Mouse (Mus musculus): ENCODE results near the gene Tph1. TPM values are rescaled to one million over a fixed set of nuclear protein-coding genes. Genes with fewer than 3 reads are reported as not detected.
A peak's percentile ranks its signal among the peaks of the same experiment; 100 is the strongest.
"Not testable (repeated sequence)": the region's sequence is repeated elsewhere in the genome, so short reads cannot be mapped to it uniquely, and the experiment has no call there.

Gene Tph1
- polyA plus RNA-seq, 1 experiment from 2014 or later = not detected

GRCm38 (mm10) chr7:46679044-46679443 lies 6.7 kb upstream of the Tph1 start:
- H3K27ac ChIP-seq; DNase-seq (ENCODE audit: extremely low spot score, low spot score); H3K4me3 ChIP-seq; H3K36me3 ChIP-seq (replicated peaks); H3K27me3 ChIP-seq (ENCODE audit: poor library complexity, severe bottlenecking); H3K9me3 ChIP-seq; H3K4me1 ChIP-seq: not testable (repeated sequence)
- WGBS = 93% methylated on average over 7 of the region's 7 CpGs

DNA sequence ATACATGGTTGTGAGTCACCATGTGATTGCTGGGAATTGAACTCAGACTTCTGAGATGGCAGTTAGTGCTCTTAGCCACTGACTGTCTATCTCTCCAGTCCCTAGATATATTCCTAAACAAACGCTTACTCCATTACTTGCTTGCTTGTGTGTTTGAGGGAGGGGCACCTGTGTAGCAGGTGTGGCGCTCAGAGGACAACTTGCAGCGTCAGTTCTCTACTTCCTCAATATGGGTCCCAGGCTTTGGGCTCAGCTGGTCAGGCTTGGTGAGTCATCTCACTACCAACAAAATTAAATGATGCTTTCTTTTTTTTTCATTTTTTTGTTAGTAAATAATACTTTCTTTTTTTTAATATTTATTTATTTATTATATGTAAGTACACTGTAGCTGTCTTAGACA lies 6.1 kb upstream of the Tph1 start:
- no peaks in the 10 kb centered on the region for H3K27me3 ChIP-seq (ENCODE audit: poor library complexity, severe bottlenecking)
- H3K4me1 ChIP-seq = no peaks in the 10 kb centered on the region
- WGBS = 89% methylated on average over 3 of the region's 3 CpGs
- no peak for DNase-seq (ENCODE audit: extremely low spot score, low spot score)
- H3K4me3 ChIP-seq = no peak overlapping the region
- no peak overlapping the region for H3K27ac ChIP-seq
- 0 out of 2 replicates have a peak, but pooled peaks cover 6% of the 10 kb centered on the region for H3K9me3 ChIP-seq
- H3K36me3 ChIP-seq (replicated peaks) = no peaks in the 10 kb centered on the region

DNA sequence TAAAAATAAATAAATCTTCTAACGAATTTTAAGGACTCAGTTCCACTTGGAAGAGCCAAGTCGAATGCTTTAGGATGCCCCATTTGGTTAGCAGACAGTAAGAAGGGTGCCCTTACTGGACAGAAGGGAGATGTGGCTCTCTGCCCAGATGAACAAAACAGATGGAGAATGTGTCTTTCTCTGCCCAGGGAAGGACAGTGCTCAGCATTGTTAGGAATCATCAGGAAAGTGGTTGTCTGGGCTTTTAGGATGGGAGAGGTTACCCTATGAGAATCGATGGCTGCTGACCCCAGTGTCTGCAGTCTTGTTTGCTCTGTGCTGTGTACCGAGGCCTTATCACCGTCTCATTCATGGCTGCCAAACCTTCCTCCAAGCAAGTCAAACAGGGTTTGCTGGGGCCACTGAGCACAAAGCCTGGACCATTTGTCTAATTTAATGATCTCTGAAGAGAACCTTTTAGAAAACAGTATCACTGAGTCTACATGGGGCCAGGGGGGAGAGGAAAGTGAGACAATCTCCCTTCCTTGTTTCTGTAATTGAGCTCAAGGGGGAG lies 4.5 kb upstream of the Tph1 start:
- H3K36me3 ChIP-seq (replicated peaks) = no peaks in the 10 kb centered on the region
- no peak overlapping the region for H3K27ac ChIP-seq

GRCm38 (mm10) chr7:46675886-46676285 lies 3.5 kb upstream of the Tph1 start:
- H3K36me3 ChIP-seq (replicated peaks) = no peaks in the 10 kb centered on the region
- H3K9me3 ChIP-seq = no peaks in the 10 kb centered on the region
- no peak for DNase-seq (ENCODE audit: extremely low spot score, low spot score)
- 87% methylated on average over 8 of the region's 8 CpGs for WGBS
- H3K4me1 ChIP-seq = peaks cover 4% of the 10 kb centered on the region; the same call in 1 of the 2 replicates
- H3K27ac ChIP-seq = no peak overlapping the region
- no peaks in the 10 kb centered on the region for H3K27me3 ChIP-seq (ENCODE audit: poor library complexity, severe bottlenecking)
- H3K4me3 ChIP-seq = no peak overlapping the region

More for the DNA sequence above, 4.5 kb upstream of the Tph1 start:
- WGBS = 75% methylated on average over 5 of the region's 5 CpGs
- Histone ChIP-seq H3K4me1 (peaks cover 4% of the 10 kb centered on the region; the same call in 1 of the 2 replicates), H3K27me3 (ENCODE audit: poor library complexity, severe bottlenecking) (no peaks in the 10 kb centered on the region), H3K4me3 (no peak overlapping the region), H3K9me3 (no peaks in the 10 kb centered on the region)
- no peak for DNase-seq (ENCODE audit: extremely low spot score, low spot score)

- Histone ChIP-seq H3K27me3 (ENCODE audit: poor library complexity, severe bottlenecking) (no peaks in the 10 kb centered on the region), H3K4me1 (peaks cover 4% of the 10 kb centered on the region; the same call in 1 of the 2 replicates), H3K4me3 (no peak overlapping the region), H3K9me3 (no peaks in the 10 kb centered on the region), H3K36me3 (replicated peaks) (no peaks in the 10 kb centered on the region), H3K27ac (no peak overlapping the region)
- no peak for DNase-seq (ENCODE audit: extremely low spot score, low spot score)
- WGBS = 92% methylated on average over 7 of the region's 7 CpGs
These were observed 2.7 kb upstream of the Tph1 start for GRCm38 (mm10) chr7:46675061-46675460.

DNA sequence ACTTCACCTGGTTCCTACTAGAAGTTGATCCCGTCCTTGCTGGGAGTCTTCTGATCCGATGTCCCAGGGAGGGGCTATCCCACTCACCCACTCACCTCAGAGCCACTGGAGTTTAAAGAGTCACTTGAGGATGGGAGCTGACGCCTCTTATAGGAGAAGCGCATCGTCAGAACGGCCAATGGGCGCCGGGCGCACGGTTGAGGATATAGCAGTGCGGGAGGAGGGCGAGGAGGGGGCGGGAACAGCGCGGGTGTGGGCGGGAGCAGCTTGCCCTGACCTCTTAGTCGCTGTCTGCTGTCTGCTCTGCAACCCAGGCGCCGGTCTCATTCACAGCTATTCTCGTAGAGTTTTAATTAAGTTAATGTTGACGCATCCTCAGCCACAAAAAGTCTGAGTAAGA lies 5.1 kb downstream of the Tph1 start:
- WGBS = under 1% methylated on average over 21 of the region's 21 CpGs
- H3K4me3 ChIP-seq = peak overlapping the region; percentile 39

GRCm38 (mm10) chr7:46665236-46665635 lies 7.1 kb downstream of the Tph1 start:
- WGBS = 41% methylated on average over 9 of the region's 9 CpGs
- Histone ChIP-seq H3K9me3 (no peaks in the 10 kb centered on the region), H3K27ac (no peak overlapping the region), H3K27me3 (ENCODE audit: poor library complexity, severe bottlenecking) (peaks cover 49% of the 10 kb centered on the region), H3K36me3 (replicated peaks) (no peaks in the 10 kb centered on the region), H3K4me3 (no peak overlapping the region), H3K4me1 (peaks cover 23% of the 10 kb centered on the region)
- peak; percentile 61 for DNase-seq (ENCODE audit: extremely low spot score, low spot score)

More for the DNA sequence above, 5.1 kb downstream of the Tph1 start:
- Histone ChIP-seq H3K36me3 (replicated peaks) (no peaks in the 10 kb centered on the region), H3K27ac (no peak overlapping the region), H3K9me3 (no peaks in the 10 kb centered on the region), H3K4me1 (peaks cover 12% of the 10 kb centered on the region), H3K27me3 (ENCODE audit: poor library complexity, severe bottlenecking) (peaks cover 49% of the 10 kb centered on the region)
- DNase-seq (ENCODE audit: extremely low spot score, low spot score) = peak; percentile 41

- no peak for DNase-seq (ENCODE audit: extremely low spot score, low spot score)
- Histone ChIP-seq H3K9me3 (no peaks in the 10 kb centered on the region), H3K27ac (no peak overlapping the region), H3K4me1 (peaks cover 14% of the 10 kb centered on the region), H3K4me3 (peak overlapping the region; percentile 22; the same call in 1 of the 2 replicates), H3K27me3 (ENCODE audit: poor library complexity, severe bottlenecking) (peaks cover 24% of the 10 kb centered on the region), H3K36me3 (replicated peaks) (no peaks in the 10 kb centered on the region)
- 35% methylated on average over 18 of the region's 18 CpGs for WGBS
These were observed 10.7 kb downstream of the Tph1 start for GRCm38 (mm10) chr7:46661591-46662090.

- Histone ChIP-seq H3K27me3 (ENCODE audit: poor library complexity, severe bottlenecking) (no peaks in the 10 kb centered on the region), H3K4me1 (no peaks in the 10 kb centered on the region), H3K4me3 (no peak overlapping the region), H3K36me3 (replicated peaks) (no peaks in the 10 kb centered on the region), H3K27ac (no peak overlapping the region), H3K9me3 (no peaks in the 10 kb centered on the region)
- DNase-seq (ENCODE audit: extremely low spot score, low spot score) = no peak
- WGBS = 81% methylated on average over 2 of the region's 2 CpGs
These were observed 20.1 kb downstream of the Tph1 start for GRCm38 (mm10) chr7:46652279-46652678.

DNA sequence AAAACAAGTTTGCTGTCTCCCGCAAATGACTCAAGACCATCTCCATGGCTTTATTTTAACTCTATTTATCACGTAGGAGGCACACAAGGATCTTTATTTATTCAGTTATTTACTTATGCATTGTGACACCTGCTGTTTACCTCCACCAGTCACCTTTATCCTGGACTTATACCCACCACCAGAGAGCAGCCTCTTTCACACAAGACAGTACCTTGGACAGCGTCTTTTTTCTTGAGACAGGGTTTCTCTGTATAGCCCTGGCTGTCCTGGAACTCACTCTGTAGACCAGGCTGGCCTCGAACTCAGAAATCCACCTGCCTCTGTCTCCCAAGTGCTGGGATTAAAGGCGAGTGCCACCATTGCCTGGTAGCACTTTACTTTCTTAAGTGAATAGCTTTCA lies 22.1 kb downstream of the Tph1 start:
- H3K4me1 ChIP-seq; H3K27ac ChIP-seq; H3K4me3 ChIP-seq; DNase-seq (ENCODE audit: extremely low spot score, low spot score); H3K27me3 ChIP-seq (ENCODE audit: poor library complexity, severe bottlenecking); H3K36me3 ChIP-seq (replicated peaks); H3K9me3 ChIP-seq: not testable (repeated sequence)
- WGBS = 48% methylated on average over 5 of the region's 5 CpGs

DNA sequence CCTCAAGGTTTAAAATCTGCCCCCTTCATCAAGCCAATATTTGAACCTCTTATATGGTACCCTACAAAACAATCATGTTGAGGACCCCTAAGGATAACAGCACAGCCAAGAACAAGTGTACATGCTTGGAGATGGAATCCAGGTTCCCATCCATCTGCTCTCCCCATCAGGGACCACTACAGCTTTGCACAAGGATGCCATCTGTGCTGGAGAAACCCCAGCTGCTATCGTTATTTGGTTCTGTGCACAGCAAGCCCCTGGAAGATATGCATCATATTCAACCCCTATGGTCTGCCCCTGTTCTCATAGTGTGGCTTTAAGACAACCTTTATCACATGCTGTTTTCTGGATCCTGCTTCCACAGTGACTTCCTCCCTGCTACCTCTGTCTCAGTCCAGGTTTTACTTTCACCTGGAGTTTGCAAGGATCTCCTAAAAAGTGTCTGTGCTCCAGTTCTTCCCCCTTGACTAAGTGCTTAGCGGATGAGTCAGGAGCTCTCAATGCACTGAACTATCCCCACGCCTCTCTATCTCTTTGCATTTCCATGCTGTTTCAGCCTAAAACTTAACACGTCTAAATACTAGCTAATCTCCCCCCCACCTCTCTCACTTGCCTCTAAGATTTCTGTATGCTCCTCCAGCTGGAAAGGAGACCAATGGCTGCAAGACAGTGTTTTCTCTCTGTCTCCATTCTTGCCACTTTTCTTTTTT lies 23.8 kb downstream of the Tph1 start:
- no peaks in the 10 kb centered on the region for H3K27me3 ChIP-seq (ENCODE audit: poor library complexity, severe bottlenecking)
- WGBS = 82% methylated on average over 4 of the region's 4 CpGs
- H3K27ac ChIP-seq = no peak overlapping the region
- DNase-seq (ENCODE audit: extremely low spot score, low spot score) = no peak
- no peaks in the 10 kb centered on the region for H3K36me3 ChIP-seq (replicated peaks)
- H3K4me3 ChIP-seq = no peak overlapping the region
- H3K4me1 ChIP-seq = no peaks in the 10 kb centered on the region
- H3K9me3 ChIP-seq = no peaks in the 10 kb centered on the region

- H3K4me3 ChIP-seq = no peak overlapping the region
- no peaks in the 10 kb centered on the region for H3K9me3 ChIP-seq
- 79% methylated on average over 1 of the region's 1 CpGs for WGBS
- peaks cover 17% of the 10 kb centered on the region for H3K4me1 ChIP-seq
- H3K27ac ChIP-seq = no peak overlapping the region
- peaks cover 21% of the 10 kb centered on the region for H3K27me3 ChIP-seq (ENCODE audit: poor library complexity, severe bottlenecking)
- no peak for DNase-seq (ENCODE audit: extremely low spot score, low spot score)
- H3K36me3 ChIP-seq (replicated peaks) = no peaks in the 10 kb centered on the region
These were observed 29.2 kb downstream of the Tph1 start for GRCm38 (mm10) chr7:46643172-46643571.

GRCm38 (mm10) chr7:46640062-46640461 lies 32.3 kb downstream of the Tph1 start:
- H3K9me3 ChIP-seq = no peaks in the 10 kb centered on the region
- 0 out of 2 replicates have a peak overlapping the region, but pooled peaks have one; percentile 82 for H3K27ac ChIP-seq
- WGBS = 18% methylated on average over 17 of the region's 17 CpGs
- H3K36me3 ChIP-seq (replicated peaks) = no peaks in the 10 kb centered on the region
- peaks cover 21% of the 10 kb centered on the region for H3K27me3 ChIP-seq (ENCODE audit: poor library complexity, severe bottlenecking)
- peaks cover 20% of the 10 kb centered on the region for H3K4me1 ChIP-seq
- H3K4me3 ChIP-seq = peak overlapping the region; percentile 60
- DNase-seq (ENCODE audit: extremely low spot score, low spot score) = no peak

All from forebrain, embryonic 10.5 days (tissue).